Mouse (Mus musculus) kidney, adult 2 months (tissue): Measurements from ENCODE around the gene Adora2a. TPM values are rescaled to one million over a fixed set of nuclear protein-coding genes. Genes with fewer than 3 reads are reported as not detected.
A peak's percentile ranks its signal among the peaks of the same experiment; 100 is the strongest.
"Not testable (repeated sequence)": the region's sequence is repeated elsewhere in the genome, so short reads cannot be mapped to it uniquely, and the experiment has no call there.

Source experiments
- DNase-seq: peaks from one replicate; pipeline ENCODE4 v3.0.0; 2021
- H3K27ac ChIP-seq: fragments of 200-500 bp; 2 replicates; pipeline ENCODE4 v1.5.1; 2012; ENCODE audit warnings: low read depth, low read length, control low read depth, inconsistent platforms; ENCODE audit not compliant: insufficient read depth
- H3K27me3 ChIP-seq: fragments of 200-500 bp; replicated peaks from 2 replicates; pipeline ENCODE4 v1.6.1; 2012; ENCODE audit warnings: mild to moderate bottlenecking, moderate library complexity, low read length, inconsistent platforms; ENCODE audit not compliant: control insufficient read depth, insufficient read depth
- H3K36me3 ChIP-seq: fragments of 200-500 bp; 2 replicates; pipeline ENCODE4 v1.6.1; 2012; ENCODE audit warnings: mild to moderate bottlenecking, moderate library complexity, low read length, inconsistent platforms; ENCODE audit not compliant: control insufficient read depth, insufficient read depth
- H3K4me1 ChIP-seq: fragments of 200-500 bp; 2 replicates; pipeline ENCODE4 v1.6.1; 2011; ENCODE audit warnings: low read length; ENCODE audit not compliant: control insufficient read depth, insufficient read depth
- H3K4me3 ChIP-seq: fragments of 200-500 bp; 2 replicates; pipeline ENCODE4 v1.5.1; 2011; ENCODE audit warnings: mild to moderate bottlenecking, low read depth, low read length, control low read depth; ENCODE audit not compliant: insufficient read depth
- CTCF ChIP-seq: fragments of 200-500 bp; conservative IDR thresholded peaks from 2 replicates; pipeline ENCODE4 v1.5.1; 2011; ENCODE audit warnings: low read depth, mild to moderate bottlenecking, control low read depth, low read length, moderate library complexity, mixed read lengths; ENCODE audit not compliant: insufficient read depth, insufficient read length
- POLR2A ChIP-seq: fragments of 200-500 bp; IDR thresholded peaks from one replicate; pipeline ENCODE4 v1.6.1; 2011; ENCODE audit warnings: low read depth, low read length, control low read depth
- WGBS: fragments of 180-500 bp; shearing (Covaris S2); methylation state at CpG from one replicate; pipeline ENCODE4 v1.1.7; 2018; 5-methylcytosine and 5-hydroxymethylcytosine counted together
- polyA plus RNA-seq: library from polyadenylated mRNA; depleted of rRNA; stranded (reverse); fragments of >200 nt; gene quantifications from 2 replicates; pipeline ENCODE4 v1.2.3, GENCODE M21; 2012; rRNA removed

Gene Adora2a
- polyA plus RNA-seq, 1 experiment, result 13.3 TPM

DNA sequence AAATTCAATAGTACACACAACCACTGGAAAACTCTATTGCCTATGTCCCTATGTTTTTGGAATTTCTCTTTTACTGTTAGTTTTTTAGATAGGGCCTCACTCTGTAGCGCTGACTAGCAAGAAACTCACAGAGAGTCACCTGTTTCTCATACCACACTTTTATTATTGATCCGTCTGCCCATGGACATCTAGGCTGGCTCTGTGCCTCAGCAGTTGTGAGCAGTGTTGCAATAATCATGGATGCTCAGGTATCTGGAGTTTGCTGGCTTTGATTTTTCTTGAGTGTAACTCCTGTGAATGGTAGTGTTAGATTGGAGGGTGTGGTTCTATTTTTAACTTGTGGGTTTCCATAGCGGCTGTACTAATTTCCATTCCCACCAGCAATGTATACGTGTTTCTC, 38.7 kb downstream of the Adora2a start:
- Histone ChIP-seq H3K27me3 (no peaks in the 10 kb centered on the region), H3K4me1 (no peaks in the 10 kb centered on the region), H3K36me3 (no peaks in the 10 kb centered on the region), H3K4me3 (no peak overlapping the region), H3K27ac (no peak overlapping the region)
- DNase-seq, result no peak
- 84% methylated on average over 4 of the region's 4 CpGs for WGBS
- no peak for TF ChIP-seq POLR2A
- TF ChIP-seq CTCF, result no peak

DNA sequence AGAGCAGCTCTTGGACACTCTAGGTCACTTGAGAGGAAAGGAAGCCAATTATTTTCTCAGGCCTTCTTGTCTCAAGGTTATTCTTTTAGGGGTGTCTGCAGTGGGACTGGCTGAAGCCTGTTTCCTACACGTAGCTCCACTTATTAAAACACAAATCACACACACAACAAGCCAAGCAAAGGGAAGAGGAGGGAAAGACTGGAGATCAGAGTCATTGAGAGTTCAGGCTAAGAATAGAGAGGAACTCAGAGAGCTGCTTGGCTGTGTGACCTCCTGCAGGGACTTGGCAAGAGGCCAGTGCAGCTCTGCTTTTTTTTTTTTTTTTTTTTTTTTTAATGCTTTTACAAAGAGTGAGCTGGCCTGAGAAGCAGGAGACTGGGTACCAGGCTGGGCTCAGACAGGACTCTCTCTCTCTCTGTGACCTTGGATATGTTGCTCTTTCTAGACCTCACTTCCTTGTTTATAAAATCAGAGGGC, 47.6 kb downstream of the Adora2a start:
- peak overlapping the region; percentile 27 for H3K27ac ChIP-seq
- H3K4me1 ChIP-seq, H3K27me3 ChIP-seq, H3K4me3 ChIP-seq, H3K36me3 ChIP-seq: not testable (repeated sequence)
- WGBS, result 6% methylated on average over 1 of the region's 1 CpGs
- peak; percentile 78 for DNase-seq

DNA sequence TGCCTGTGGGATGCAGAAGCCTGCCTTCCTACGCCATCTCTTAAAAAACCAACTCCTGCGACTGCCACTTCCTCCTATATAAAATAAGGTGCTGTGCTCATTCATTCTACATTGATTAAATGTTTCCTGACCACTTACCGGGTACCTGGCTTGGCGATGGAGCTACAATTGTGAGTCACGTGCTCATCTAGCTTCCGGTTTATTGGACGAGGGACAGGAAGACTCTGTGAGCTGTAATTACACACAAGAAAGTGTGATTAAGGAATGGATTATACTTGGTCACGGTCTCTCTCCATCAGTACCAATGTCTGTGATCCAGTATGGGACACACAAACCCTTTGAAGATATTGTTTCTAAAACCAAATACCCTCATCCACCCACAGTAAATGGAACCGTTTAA, 48.1 kb downstream of the Adora2a start:
- peak overlapping the region; percentile 55; the same call in 1 of the 2 replicates for H3K27ac ChIP-seq
- peaks cover 3% of the 10 kb centered on the region; the same call in 1 of the 2 replicates for H3K4me1 ChIP-seq
- TF ChIP-seq CTCF, result no peak
- TF ChIP-seq POLR2A, result no peak
- 66% methylated on average over 9 of the region's 9 CpGs for WGBS
- DNase-seq, result no peak
- H3K27me3 ChIP-seq, result no peaks in the 10 kb centered on the region
- no peak overlapping the region for H3K4me3 ChIP-seq
- no peaks in the 10 kb centered on the region for H3K36me3 ChIP-seq

DNA sequence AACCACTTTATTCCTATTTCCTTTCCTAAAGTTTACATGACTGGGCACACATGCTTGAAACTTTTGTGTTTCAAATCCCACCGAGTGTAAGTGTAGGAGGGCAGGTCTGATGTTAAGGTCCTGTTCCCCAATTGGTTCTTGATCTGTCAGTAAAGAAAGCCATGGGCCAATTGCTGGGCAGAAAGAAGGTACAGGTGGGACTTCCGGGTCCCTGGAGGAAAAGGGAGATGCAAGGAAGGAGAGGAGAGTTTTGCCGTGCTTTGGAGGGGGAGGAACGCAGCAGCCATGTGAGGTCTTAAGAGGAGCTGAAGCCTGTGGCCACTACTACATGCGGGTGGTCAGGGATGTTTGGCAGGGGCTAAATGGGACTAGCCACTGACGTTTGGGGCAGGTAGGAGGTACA, 48.6 kb downstream of the Adora2a start:
- Histone ChIP-seq H3K27me3 (no peaks in the 10 kb centered on the region), H3K27ac (no peak overlapping the region), H3K36me3 (no peaks in the 10 kb centered on the region), H3K4me1 (peaks cover 3% of the 10 kb centered on the region; the same call in 1 of the 2 replicates), H3K4me3 (peak overlapping the region; percentile 31; the same call in 1 of the 2 replicates)
- WGBS, result 54% methylated on average over 6 of the region's 6 CpGs
- no peak for TF ChIP-seq CTCF
- DNase-seq, result no peak

DNA sequence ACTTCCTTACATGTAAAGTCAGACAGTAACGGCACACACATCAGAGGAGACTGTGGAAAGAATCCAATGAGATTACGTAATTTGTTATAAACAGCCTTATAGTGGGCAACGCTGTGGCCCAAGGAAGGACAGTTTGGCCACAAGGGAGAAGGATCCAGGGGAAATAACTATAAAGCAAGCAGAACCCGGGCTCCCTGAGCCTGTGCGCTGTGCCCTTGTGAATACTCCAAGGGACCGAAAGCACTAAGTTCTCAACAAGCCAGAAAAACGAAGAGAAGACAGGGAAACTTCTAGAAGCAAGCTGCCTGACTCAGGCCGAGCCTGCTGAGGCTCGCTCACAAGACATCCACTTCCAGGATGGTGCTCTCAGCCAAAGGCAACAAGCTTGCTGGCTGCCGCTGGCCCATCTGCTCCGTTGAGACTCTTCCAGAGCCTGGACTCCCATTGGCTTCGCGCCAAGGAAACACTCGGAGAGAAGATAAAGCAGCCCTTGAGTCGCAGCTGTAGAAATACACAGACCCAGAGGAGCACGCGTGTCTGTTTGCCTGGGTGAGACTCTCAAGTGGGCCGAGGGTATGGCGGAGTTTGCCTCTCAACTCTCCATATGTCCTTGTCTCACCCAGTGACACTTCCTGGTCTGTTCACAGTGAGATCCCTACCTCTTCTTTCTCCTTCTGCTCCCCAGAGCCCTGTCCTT, 57.1 kb downstream of the Adora2a start:
- H3K27ac ChIP-seq, result peak overlapping the region; percentile 63
- H3K4me3 ChIP-seq, H3K27me3 ChIP-seq, H3K36me3 ChIP-seq, H3K4me1 ChIP-seq: not testable (repeated sequence)
- DNase-seq, result peak; percentile 41
- 65% methylated on average over 13 of the region's 19 CpGs for WGBS

DNA sequence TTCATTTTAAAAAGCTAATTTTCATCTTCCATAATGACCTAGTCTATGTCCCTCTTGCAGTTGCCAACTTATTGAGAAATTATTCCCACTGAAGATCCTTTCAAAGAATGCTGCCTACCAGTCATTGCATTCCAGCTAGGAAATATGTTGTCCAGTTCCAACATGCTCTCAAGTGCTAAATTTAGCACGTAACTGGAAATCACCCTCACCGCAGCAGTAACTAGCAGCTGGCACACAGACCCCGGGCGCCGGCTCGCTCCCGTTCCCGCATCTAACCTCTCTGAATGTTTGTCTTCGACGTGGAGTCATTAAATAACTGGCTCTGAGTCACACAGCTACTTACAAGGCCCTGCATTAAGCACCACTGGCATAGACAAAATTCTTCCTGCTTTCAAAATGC, 62.0 kb downstream of the Adora2a start:
- Histone ChIP-seq H3K4me1 (no peaks in the 10 kb centered on the region; the same call in 1 of the 2 replicates), H3K27me3 (no peaks in the 10 kb centered on the region), H3K36me3 (no peaks in the 10 kb centered on the region), H3K27ac (no peak overlapping the region), H3K4me3 (no peak overlapping the region)
- WGBS, result 55% methylated on average over 10 of the region's 10 CpGs
- TF ChIP-seq CTCF (no peak), POLR2A (no peak)
- no peak for DNase-seq

Other genes with a start within 250 kb of the Adora2a start
- gene Specc1l, start 104.8 kb upstream of the Adora2a start, polyA plus RNA-seq, result 14.0 and 15.6 TPM in 2 replicates
- gene Upb1, start 84.2 kb downstream of the Adora2a start, polyA plus RNA-seq, result 58.4 and 58.5 TPM in 2 replicates
- gene Snrpd3, start 200.7 kb downstream of the Adora2a start, polyA plus RNA-seq, result 27.0 and 41.2 TPM in 2 replicates
- gene Gucd1, start 201.1 kb downstream of the Adora2a start, polyA plus RNA-seq, result 124 and 164 TPM in 2 replicates
- 2.1 and 2.2 TPM in 2 replicates for gene Lrrc75b, start 243.5 kb downstream of the Adora2a start, polyA plus RNA-seq
- 881 and 1,007 TPM in 2 replicates for gene Ggt1, start 244.7 kb downstream of the Adora2a start, polyA plus RNA-seq